Mouse (Mus musculus) heart, embryonic 12.5 days (tissue): ENCODE measurements around the gene Zfp36l2. TPM values are rescaled to one million over a fixed set of nuclear protein-coding genes. Genes with fewer than 3 reads are reported as not detected.

Experiments
- ATAC-seq: fragments of 200-750 bp; cut with Nextera tagmentation; 2 replicates; pipeline ENCODE4 v1.8.0; 2017; ENCODE audit warnings: moderate TSS enrichment, moderate library complexity; ENCODE audit not compliant: insufficient number of reproducible peaks, low FRiP score
- H3K27ac ChIP-seq: fragments of 300-500 bp; sonication (generic); 2 replicates; pipeline ENCODE4 v1.5.1; 2016; ENCODE audit warnings: mild to moderate bottlenecking, moderate library complexity; ENCODE audit not compliant: poor library complexity, severe bottlenecking
- H3K27me3 ChIP-seq: fragments of 300-500 bp; sonication (generic); replicated peaks from 2 replicates; pipeline ENCODE4 v1.6.1; 2016; ENCODE audit warnings: mild to moderate bottlenecking, moderate library complexity
- H3K36me3 ChIP-seq: fragments of 300-500 bp; sonication (generic); 2 replicates; pipeline ENCODE4 v1.6.1; 2016; ENCODE audit warnings: mild to moderate bottlenecking, moderate library complexity
- H3K4me1 ChIP-seq: fragments of 300-500 bp; sonication (generic); replicated peaks from 2 replicates; pipeline ENCODE4 v1.6.1; 2016; ENCODE audit warnings: mild to moderate bottlenecking
- H3K4me2 ChIP-seq: fragments of 300-500 bp; sonication (generic); 2 replicates; pipeline ENCODE4 v1.6.1; 2016; ENCODE audit warnings: mild to moderate bottlenecking, moderate library complexity
- H3K4me3 ChIP-seq: fragments of 300-500 bp; sonication (generic); 2 replicates; pipeline ENCODE4 v1.5.1; 2016; ENCODE audit warnings: mild to moderate bottlenecking
- H3K9ac ChIP-seq: fragments of 300-500 bp; sonication (generic); 2 replicates; pipeline ENCODE4 v1.6.1; 2016; ENCODE audit warnings: mild to moderate bottlenecking, moderate library complexity
- H3K9me3 ChIP-seq: fragments of 300-500 bp; sonication (generic); replicated peaks from 2 replicates; pipeline ENCODE4 v1.6.1; 2016; ENCODE audit warnings: mild to moderate bottlenecking, moderate library complexity
- WGBS: fragments of 180-500 bp; shearing (Covaris S2); methylation state at CpG from one replicate; pipeline ENCODE4 v1.1.7; 2016; 5-methylcytosine and 5-hydroxymethylcytosine counted together
- polyA plus RNA-seq: library from polyadenylated mRNA; unstranded; fragments of >200 nt; fragmentation: Nextera tagmentation; extraction: Ambion mirVana; gene quantifications from 2 replicates; pipeline ENCODE4 v1.2.1, GENCODE M21; 2016

Gene Zfp36l2
- polyA plus RNA-seq, 1 experiment from 2014 or later: 10.3 TPM

- Histone ChIP-seq H3K36me3 (peaks cover 50% of the 10 kb centered on the region), H3K4me3 (no peak overlapping the region), H3K27ac (no peak overlapping the region), H3K4me1 (peaks cover 4% of the 10 kb centered on the region; the same call in 1 of the 2 replicates), H3K9me3 (no peaks in the 10 kb centered on the region), H3K4me2 (no peak overlapping the region), H3K27me3 (no peaks in the 10 kb centered on the region), H3K9ac (no peak overlapping the region)
- WGBS: 57% methylated on average over 3 of the region's 3 CpGs
- no peak for ATAC-seq
These were observed 29.9 kb upstream of the Zfp36l2 start for GRCm38 (mm10) chr17:84217696-84218095.

GRCm38 (mm10) chr17:84215264-84215960 lies 27.7 kb upstream of the Zfp36l2 start:
- no peaks in the 10 kb centered on the region for H3K27me3 ChIP-seq
- no peak overlapping the region for H3K4me2 ChIP-seq
- peaks cover 33% of the 10 kb centered on the region for H3K36me3 ChIP-seq
- no peak overlapping the region for H3K27ac ChIP-seq
- 83% methylated on average over 6 of the region's 6 CpGs for WGBS
- no peak overlapping the region for H3K4me3 ChIP-seq
- no peak overlapping the region for H3K9ac ChIP-seq
- ATAC-seq: no peak
- no peaks in the 10 kb centered on the region for H3K9me3 ChIP-seq
- peaks cover 4% of the 10 kb centered on the region; the same call in 1 of the 2 replicates for H3K4me1 ChIP-seq

- ATAC-seq: no peak
- Histone ChIP-seq H3K27ac (no peak overlapping the region), H3K36me3 (peaks cover 18% of the 10 kb centered on the region; the same call in 1 of the 2 replicates), H3K27me3 (no peaks in the 10 kb centered on the region), H3K9me3 (no peaks in the 10 kb centered on the region), H3K9ac (no peak overlapping the region), H3K4me1 (peaks cover 4% of the 10 kb centered on the region; the same call in 1 of the 2 replicates), H3K4me2 (no peak overlapping the region), H3K4me3 (no peak overlapping the region)
- WGBS: 80% methylated on average over 3 of the region's 3 CpGs
These were observed 25.7 kb upstream of the Zfp36l2 start for GRCm38 (mm10) chr17:84213464-84213863.

- H3K4me3 ChIP-seq: no peak overlapping the region
- H3K9ac ChIP-seq: no peak overlapping the region
- WGBS: 90% methylated on average over 3 of the region's 3 CpGs
- no peak overlapping the region for H3K4me2 ChIP-seq
- H3K4me1 ChIP-seq: peaks cover 10% of the 10 kb centered on the region
- no peaks in the 10 kb centered on the region for H3K9me3 ChIP-seq
- H3K36me3 ChIP-seq: peaks cover 19% of the 10 kb centered on the region
- no peaks in the 10 kb centered on the region for H3K27me3 ChIP-seq
- no peak for ATAC-seq
- no peak overlapping the region for H3K27ac ChIP-seq
These were observed 19.9 kb upstream of the Zfp36l2 start for GRCm38 (mm10) chr17:84207611-84208010.

GRCm38 (mm10) chr17:84206239-84206638 lies 18.5 kb upstream of the Zfp36l2 start:
- Histone ChIP-seq H3K9me3 (no peaks in the 10 kb centered on the region), H3K4me3 (no peak overlapping the region), H3K36me3 (peaks cover 19% of the 10 kb centered on the region), H3K4me1 (peaks cover 10% of the 10 kb centered on the region), H3K27me3 (no peaks in the 10 kb centered on the region), H3K4me2 (no peak overlapping the region), H3K9ac (no peak overlapping the region), H3K27ac (no peak overlapping the region)
- 91% methylated on average over 3 of the region's 3 CpGs for WGBS
- ATAC-seq: no peak

- Histone ChIP-seq H3K4me3 (no peak overlapping the region), H3K27ac (no peak overlapping the region), H3K4me1 (peaks cover 10% of the 10 kb centered on the region), H3K27me3 (no peaks in the 10 kb centered on the region), H3K4me2 (no peak overlapping the region), H3K9me3 (no peaks in the 10 kb centered on the region), H3K9ac (no peak overlapping the region), H3K36me3 (peaks cover 16% of the 10 kb centered on the region)
- WGBS: 86% methylated on average over 5 of the region's 5 CpGs
- ATAC-seq: no peak
These were observed 17.2 kb upstream of the Zfp36l2 start for GRCm38 (mm10) chr17:84204962-84205361.

- Histone ChIP-seq H3K27ac (no peak overlapping the region), H3K9ac (no peak overlapping the region), H3K36me3 (peaks cover 16% of the 10 kb centered on the region), H3K4me2 (no peak overlapping the region), H3K4me3 (no peak overlapping the region), H3K9me3 (no peaks in the 10 kb centered on the region), H3K27me3 (no peaks in the 10 kb centered on the region), H3K4me1 (peaks cover 11% of the 10 kb centered on the region)
- ATAC-seq: 0 out of 2 replicates have a peak, but pooled peaks have one; percentile 33
- WGBS: 77% methylated on average over 7 of the region's 7 CpGs
These were observed 15.6 kb upstream of the Zfp36l2 start for GRCm38 (mm10) chr17:84203340-84203739.

GRCm38 (mm10) chr17:84201183-84201582 lies 13.4 kb upstream of the Zfp36l2 start:
- Histone ChIP-seq H3K9me3 (no peaks in the 10 kb centered on the region), H3K36me3 (peaks cover 9% of the 10 kb centered on the region), H3K4me3 (no peak overlapping the region), H3K4me1 (peaks cover 18% of the 10 kb centered on the region), H3K9ac (no peak overlapping the region), H3K27ac (no peak overlapping the region), H3K27me3 (no peaks in the 10 kb centered on the region), H3K4me2 (no peak overlapping the region)
- 89% methylated on average over 5 of the region's 5 CpGs for WGBS
- no peak for ATAC-seq

GRCm38 (mm10) chr17:84197912-84198344 lies 10.2 kb upstream of the Zfp36l2 start:
- Histone ChIP-seq H3K4me2 (no peak overlapping the region), H3K4me1 (peaks cover 34% of the 10 kb centered on the region), H3K27ac (0 out of 2 replicates have a peak overlapping the region, but pooled peaks have one; percentile 6), H3K36me3 (no peaks in the 10 kb centered on the region), H3K27me3 (no peaks in the 10 kb centered on the region), H3K4me3 (no peak overlapping the region), H3K9me3 (no peaks in the 10 kb centered on the region), H3K9ac (no peak overlapping the region)
- no peak for ATAC-seq
- WGBS: 49% methylated on average over 4 of the region's 4 CpGs

GRCm38 (mm10) chr17:84196329-84196728 lies 8.6 kb upstream of the Zfp36l2 start:
- Histone ChIP-seq H3K4me2 (no peak overlapping the region), H3K4me1 (peaks cover 46% of the 10 kb centered on the region), H3K27ac (no peak overlapping the region), H3K27me3 (no peaks in the 10 kb centered on the region), H3K36me3 (peaks cover 5% of the 10 kb centered on the region), H3K9me3 (no peaks in the 10 kb centered on the region), H3K9ac (no peak overlapping the region), H3K4me3 (no peak overlapping the region)
- no peak for ATAC-seq

- Histone ChIP-seq H3K4me2 (no peak overlapping the region), H3K9me3 (no peaks in the 10 kb centered on the region), H3K27me3 (no peaks in the 10 kb centered on the region), H3K9ac (no peak overlapping the region), H3K4me3 (no peak overlapping the region), H3K36me3 (peaks cover 5% of the 10 kb centered on the region), H3K27ac (no peak overlapping the region), H3K4me1 (peaks cover 49% of the 10 kb centered on the region)
- ATAC-seq: no peak
- WGBS: 83% methylated on average over 3 of the region's 3 CpGs
These were observed 8.1 kb upstream of the Zfp36l2 start for GRCm38 (mm10) chr17:84195835-84196234.

GRCm38 (mm10) chr17:84195003-84195395 lies 7.3 kb upstream of the Zfp36l2 start:
- Histone ChIP-seq H3K4me2 (no peak overlapping the region), H3K4me3 (no peak overlapping the region), H3K36me3 (peaks cover 5% of the 10 kb centered on the region), H3K9me3 (no peaks in the 10 kb centered on the region), H3K4me1 (peaks cover 49% of the 10 kb centered on the region), H3K27me3 (no peaks in the 10 kb centered on the region), H3K27ac (no peak overlapping the region), H3K9ac (no peak overlapping the region)
- no peak for ATAC-seq
- WGBS: 29% methylated on average over 4 of the region's 4 CpGs
